Mouse (Mus musculus): ENCODE data around the gene Ttc25. TPM values are rescaled to one million over a fixed set of nuclear protein-coding genes. Genes with fewer than 3 reads are reported as not detected.
A peak's percentile ranks its signal among the peaks of the same experiment; 100 is the strongest.

Gene Ttc25
- polyA plus RNA-seq, 1 experiment, result 0.06 TPM

DNA sequence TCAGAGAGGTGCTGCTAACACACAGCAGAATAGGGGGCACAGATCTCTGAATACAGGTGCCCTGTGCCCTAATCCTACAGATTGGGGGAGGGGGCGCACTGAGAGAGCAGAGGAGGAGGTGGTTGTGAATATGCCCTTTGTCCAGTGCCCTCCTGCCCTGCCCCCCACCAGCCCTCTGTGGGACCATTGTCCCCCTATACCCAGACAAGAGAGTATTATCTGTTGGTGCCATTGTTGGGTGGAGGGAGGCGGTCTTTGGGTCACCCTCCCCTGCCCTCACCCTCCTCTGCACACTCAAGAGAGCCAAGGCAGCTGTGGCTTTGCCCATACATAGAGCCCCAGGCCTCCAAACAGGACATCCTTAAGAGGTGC is 30.1 kb downstream of the Ttc25 start:
- Histone ChIP-seq H3K27me3 (ENCODE audit: control insufficient read depth, insufficient read depth, insufficient read length) (no peaks in the 10 kb centered on the region), H3ac (ENCODE audit: control insufficient read depth, insufficient read length, low read depth) (peak overlapping the region; percentile 30)
- TF ChIP-seq CEBPB (IDR thresholded peaks at IDR 0.05; ENCODE audit: low read depth), result no peak
- no peak for TF ChIP-seq MYOG (IDR thresholded peaks at IDR 0.05; ENCODE audit: control insufficient read depth, extremely low read depth, insufficient read length)
- TF ChIP-seq MYOD1 (IDR thresholded peaks at IDR 0.05; ENCODE audit: control insufficient read depth, insufficient read length, low read depth), result no peak
- TF ChIP-seq USF1 (IDR thresholded peaks at IDR 0.05; ENCODE audit: low read depth), result no peak
- TF ChIP-seq MAX (IDR thresholded peaks at IDR 0.05), result no peak
- no peak for TF ChIP-seq FOSL1 (IDR thresholded peaks at IDR 0.05; ENCODE audit: insufficient read depth, low read length, poor library complexity, severe bottlenecking)
- no peak for TF ChIP-seq CTCF (IDR thresholded peaks at IDR 0.05; ENCODE audit: control insufficient read depth, insufficient read depth, insufficient read length)

GRCm38 (mm10) chr11:100576256-100576655 is 30.8 kb downstream of the Ttc25 start:
- Histone ChIP-seq H3ac (ENCODE audit: control insufficient read depth, insufficient read length, low read depth) (no peak overlapping the region), H3K4me3 (ENCODE audit: insufficient read depth, poor library complexity, severe bottlenecking) (no peak overlapping the region), H3K27me3 (ENCODE audit: control insufficient read depth, insufficient read depth, insufficient read length) (no peaks in the 10 kb centered on the region), H3K36me3 (ENCODE audit: control insufficient read depth, insufficient read depth) (peaks cover 20% of the 10 kb centered on the region), H3K79me3 (ENCODE audit: low read depth) (no peaks in the 10 kb centered on the region), H3K79me2 (ENCODE audit: control insufficient read depth, insufficient read depth) (no peaks in the 10 kb centered on the region)
- TF ChIP-seq CTCF (IDR thresholded peaks at IDR 0.05; ENCODE audit: control insufficient read depth, insufficient read depth, insufficient read length) (no peak), FOSL1 (IDR thresholded peaks at IDR 0.05; ENCODE audit: insufficient read depth, low read length, poor library complexity, severe bottlenecking) (no peak), USF1 (IDR thresholded peaks at IDR 0.05; ENCODE audit: low read depth) (no peak), MYOG (IDR thresholded peaks at IDR 0.05; ENCODE audit: control insufficient read depth, extremely low read depth, insufficient read length) (no peak), CEBPB (IDR thresholded peaks at IDR 0.05; ENCODE audit: low read depth) (no peak), MAX (IDR thresholded peaks at IDR 0.05) (no peak), MYOD1 (IDR thresholded peaks at IDR 0.05; ENCODE audit: control insufficient read depth, insufficient read length, low read depth) (no peak)

More for the DNA sequence above, 30.1 kb downstream of the Ttc25 start:
- Histone ChIP-seq H3K36me3 (ENCODE audit: control insufficient read depth, insufficient read depth) (peaks cover 17% of the 10 kb centered on the region), H3K79me3 (ENCODE audit: low read depth) (no peaks in the 10 kb centered on the region), H3K4me3 (ENCODE audit: insufficient read depth, poor library complexity, severe bottlenecking) (no peak overlapping the region), H3K79me2 (ENCODE audit: control insufficient read depth, insufficient read depth) (no peaks in the 10 kb centered on the region)

GRCm38 (mm10) chr11:100577852-100578599 is 32.6 kb downstream of the Ttc25 start:
- H3K36me3 ChIP-seq (ENCODE audit: control insufficient read depth, insufficient read depth), result peaks cover 38% of the 10 kb centered on the region
- no peaks in the 10 kb centered on the region for H3K79me2 ChIP-seq (ENCODE audit: control insufficient read depth, insufficient read depth)
- TF ChIP-seq CEBPB (IDR thresholded peaks at IDR 0.05; ENCODE audit: low read depth) (no peak), CTCF (IDR thresholded peaks at IDR 0.05; ENCODE audit: control insufficient read depth, insufficient read depth, insufficient read length) (no peak), FOSL1 (IDR thresholded peaks at IDR 0.05; ENCODE audit: insufficient read depth, low read length, poor library complexity, severe bottlenecking) (no peak), MAX (IDR thresholded peaks at IDR 0.05) (no peak), USF1 (IDR thresholded peaks at IDR 0.05; ENCODE audit: low read depth) (no peak), MYOG (IDR thresholded peaks at IDR 0.05; ENCODE audit: control insufficient read depth, extremely low read depth, insufficient read length) (no peak)
- H3K27me3 ChIP-seq (ENCODE audit: control insufficient read depth, insufficient read depth, insufficient read length), result no peaks in the 10 kb centered on the region
- no peak overlapping the region for H3ac ChIP-seq (ENCODE audit: control insufficient read depth, insufficient read length, low read depth)
- peaks cover 2% of the 10 kb centered on the region for H3K79me3 ChIP-seq (ENCODE audit: low read depth)
- no peak overlapping the region for H3K4me3 ChIP-seq (ENCODE audit: insufficient read depth, poor library complexity, severe bottlenecking)

DNA sequence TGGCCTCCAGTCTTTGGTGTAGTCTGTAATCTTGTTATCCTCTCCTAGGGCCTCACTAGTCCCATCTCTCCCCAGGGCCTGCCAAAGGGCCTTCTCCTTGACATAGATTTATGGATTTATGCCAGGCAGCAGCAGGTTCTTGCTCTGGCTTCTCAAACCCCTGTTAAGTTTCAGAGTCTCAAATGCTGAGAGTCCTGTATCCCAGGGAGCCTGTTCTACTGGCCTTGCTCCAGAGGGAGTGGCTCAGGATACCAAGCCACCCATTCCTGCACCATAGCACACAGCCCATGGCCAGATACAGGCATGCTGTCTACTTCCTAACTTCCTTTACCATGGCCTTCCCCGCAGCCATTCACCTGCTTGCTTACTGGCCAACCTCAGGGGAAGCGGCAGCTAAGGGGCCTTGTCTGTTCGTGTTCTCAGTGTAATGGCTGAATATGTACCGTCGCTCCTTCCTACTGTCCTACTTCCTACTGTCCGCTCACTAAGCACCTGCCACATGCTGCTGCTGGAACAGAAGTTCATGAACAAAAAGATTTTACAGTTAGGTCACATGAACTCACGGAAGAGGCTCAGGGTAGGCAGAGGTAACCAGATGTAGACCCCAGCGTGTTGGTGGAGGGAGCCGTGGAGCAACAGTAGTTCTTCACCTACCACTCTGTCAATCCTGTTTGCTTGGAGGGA is 33.9 kb downstream of the Ttc25 start:
- Histone ChIP-seq H3K27me3 (ENCODE audit: control insufficient read depth, insufficient read depth, insufficient read length) (no peaks in the 10 kb centered on the region), H3ac (ENCODE audit: control insufficient read depth, insufficient read length, low read depth) (no peak overlapping the region), H3K4me3 (ENCODE audit: insufficient read depth, poor library complexity, severe bottlenecking) (no peak overlapping the region), H3K36me3 (ENCODE audit: control insufficient read depth, insufficient read depth) (peaks cover 50% of the 10 kb centered on the region), H3K79me2 (ENCODE audit: control insufficient read depth, insufficient read depth) (no peaks in the 10 kb centered on the region), H3K79me3 (ENCODE audit: low read depth) (peaks cover 2% of the 10 kb centered on the region)
- no peak for TF ChIP-seq CTCF (IDR thresholded peaks at IDR 0.05; ENCODE audit: control insufficient read depth, insufficient read depth, insufficient read length)
- no peak for TF ChIP-seq CEBPB (IDR thresholded peaks at IDR 0.05; ENCODE audit: low read depth)
- no peak for TF ChIP-seq USF1 (IDR thresholded peaks at IDR 0.05; ENCODE audit: low read depth)
- no peak for TF ChIP-seq MYOD1 (IDR thresholded peaks at IDR 0.05; ENCODE audit: control insufficient read depth, insufficient read length, low read depth)
- no peak for TF ChIP-seq MAX (IDR thresholded peaks at IDR 0.05)
- no peak for TF ChIP-seq MYOG (IDR thresholded peaks at IDR 0.05; ENCODE audit: control insufficient read depth, extremely low read depth, insufficient read length)
- no peak for TF ChIP-seq FOSL1 (IDR thresholded peaks at IDR 0.05; ENCODE audit: insufficient read depth, low read length, poor library complexity, severe bottlenecking)

- Histone ChIP-seq H3K27me3 (ENCODE audit: control insufficient read depth, insufficient read depth, insufficient read length) (no peaks in the 10 kb centered on the region), H3ac (ENCODE audit: control insufficient read depth, insufficient read length, low read depth) (no peak overlapping the region), H3K79me3 (ENCODE audit: low read depth) (peaks cover 2% of the 10 kb centered on the region), H3K4me3 (ENCODE audit: insufficient read depth, poor library complexity, severe bottlenecking) (no peak overlapping the region), H3K36me3 (ENCODE audit: control insufficient read depth, insufficient read depth) (peaks cover 60% of the 10 kb centered on the region), H3K79me2 (ENCODE audit: control insufficient read depth, insufficient read depth) (no peaks in the 10 kb centered on the region)
- no peak for TF ChIP-seq MYOG (IDR thresholded peaks at IDR 0.05; ENCODE audit: control insufficient read depth, extremely low read depth, insufficient read length)
- no peak for TF ChIP-seq CTCF (IDR thresholded peaks at IDR 0.05; ENCODE audit: control insufficient read depth, insufficient read depth, insufficient read length)
- TF ChIP-seq FOSL1 (IDR thresholded peaks at IDR 0.05; ENCODE audit: insufficient read depth, low read length, poor library complexity, severe bottlenecking), result no peak
- no peak for TF ChIP-seq USF1 (IDR thresholded peaks at IDR 0.05; ENCODE audit: low read depth)
- TF ChIP-seq MYOD1 (IDR thresholded peaks at IDR 0.05; ENCODE audit: control insufficient read depth, insufficient read length, low read depth), result no peak
- no peak for TF ChIP-seq CEBPB (IDR thresholded peaks at IDR 0.05; ENCODE audit: low read depth)
- no peak for TF ChIP-seq MAX (IDR thresholded peaks at IDR 0.05)
Observed at GRCm38 (mm10) chr11:100580275-100580674, 34.9 kb downstream of the Ttc25 start.

Measured in C2C12 (cell line).